Mouse (Mus musculus) cortical plate, adult 2 months (tissue): ENCODE results near the gene Hoxc6.

Source experiments
- CTCF ChIP-seq: fragments of 200-500 bp; IDR thresholded peaks from 2 replicates; pipeline ENCODE4 v1.5.1; 2011; ENCODE audit warnings: mild to moderate bottlenecking, control low read depth, low read length; ENCODE audit not compliant: insufficient read depth; ENCODE audit errors: extremely low read depth
- POLR2A ChIP-seq: fragments of 200-500 bp; IDR thresholded peaks from 2 replicates; pipeline ENCODE4 v1.6.1; 2011; ENCODE audit warnings: mild to moderate bottlenecking, low read length, control low read depth; ENCODE audit not compliant: insufficient read depth; ENCODE audit errors: extremely low read depth

GRCm38 (mm10) chr15:102955007-102955382, 43.1 kb upstream of the Hoxc6 start:
- TF ChIP-seq POLR2A: no peak
- TF ChIP-seq CTCF: no peak
